Mouse (Mus musculus): ENCODE measurements at regions not wholly inside any gene's neighbourhood (a gene's known extent, or its start where the extent isn't known, plus 50 kb on each side); places are given as distances from the start of the nearest gene placed in this dataset.

DNA sequence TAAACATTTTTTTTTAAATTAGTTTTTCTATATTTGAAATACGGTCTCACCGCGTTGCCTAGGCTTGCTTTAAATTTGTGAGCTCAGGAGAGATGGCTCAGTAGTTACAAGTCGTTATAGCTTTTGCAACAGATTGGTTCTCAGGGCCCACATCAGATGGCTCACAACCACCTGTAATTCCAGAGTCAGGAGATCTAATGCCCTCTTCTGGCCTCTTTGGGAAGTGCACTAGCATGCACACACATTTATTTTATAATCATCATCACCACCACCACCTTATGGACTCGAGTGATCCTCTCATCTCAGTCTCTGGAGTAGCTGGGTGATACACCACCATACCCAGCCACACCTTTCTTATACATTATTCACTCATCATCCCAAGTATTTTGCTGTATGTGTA, 116.9 kb upstream of the Egln3 start:
- DNase-seq (ENCODE audit: low spot score in 2 of 2): no peak

GRCm38 (mm10) chr12:54316980-54317471, 113.4 kb upstream of the Egln3 start:
- no peak for DNase-seq (ENCODE audit: low spot score in 2 of 2)

GRCm38 (mm10) chr12:54316066-54316567, 112.5 kb upstream of the Egln3 start:
- DNase-seq (ENCODE audit: low spot score in 2 of 2): no peak

DNA sequence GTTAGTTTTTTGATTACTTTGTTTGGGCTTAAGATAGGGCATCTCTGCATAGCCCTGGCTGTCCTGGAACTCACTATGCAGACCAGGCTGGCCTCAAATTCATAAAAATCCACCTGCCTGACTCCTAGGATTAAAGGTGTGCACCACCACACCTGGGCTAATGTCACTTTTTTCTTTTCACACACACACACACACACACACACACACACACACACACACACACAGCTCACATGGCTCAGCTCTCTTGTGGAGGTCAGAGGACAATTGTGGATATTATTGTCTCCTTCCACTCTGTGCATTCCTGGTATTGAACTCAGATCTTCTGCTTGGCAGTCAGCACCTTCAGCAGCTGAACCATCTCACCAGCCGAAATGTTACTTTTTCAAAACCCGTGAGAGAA, 110.5 kb upstream of the Egln3 start:
- no peak for DNase-seq (ENCODE audit: low spot score in 2 of 2)

DNA sequence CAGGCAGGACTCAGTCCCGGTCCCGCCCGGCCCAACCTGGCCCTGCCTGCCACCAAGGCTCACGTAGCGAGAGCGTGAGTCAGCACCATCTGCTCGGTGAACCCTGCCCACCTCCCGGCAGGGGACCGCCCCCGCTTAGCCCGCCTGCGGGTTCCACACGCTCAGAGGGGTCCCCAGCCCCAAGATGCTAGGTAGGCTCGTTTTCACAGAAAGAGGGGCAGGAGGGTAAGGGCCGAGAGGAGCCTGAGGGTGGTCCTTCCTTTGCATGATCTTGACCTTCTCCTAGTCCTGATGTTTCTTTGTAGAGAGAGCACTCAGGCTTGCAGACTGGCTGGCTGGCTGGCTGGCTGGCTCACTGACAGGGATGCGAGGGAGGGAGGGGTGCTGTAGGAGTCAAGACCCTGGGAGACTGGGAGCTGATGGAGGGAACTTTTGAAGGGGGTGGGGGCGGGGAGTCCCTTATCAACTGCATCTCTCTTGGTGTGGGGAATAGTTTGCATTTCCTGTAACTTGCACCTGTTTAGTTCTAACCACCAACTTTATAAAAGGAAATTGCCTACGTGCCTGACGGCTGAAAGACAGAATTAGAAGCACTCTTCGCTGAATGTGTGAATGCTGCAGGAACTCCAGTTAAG, 109.7 kb upstream of the Egln3 start:
- DNase-seq (ENCODE audit: low spot score in 2 of 2): no peak

DNA sequence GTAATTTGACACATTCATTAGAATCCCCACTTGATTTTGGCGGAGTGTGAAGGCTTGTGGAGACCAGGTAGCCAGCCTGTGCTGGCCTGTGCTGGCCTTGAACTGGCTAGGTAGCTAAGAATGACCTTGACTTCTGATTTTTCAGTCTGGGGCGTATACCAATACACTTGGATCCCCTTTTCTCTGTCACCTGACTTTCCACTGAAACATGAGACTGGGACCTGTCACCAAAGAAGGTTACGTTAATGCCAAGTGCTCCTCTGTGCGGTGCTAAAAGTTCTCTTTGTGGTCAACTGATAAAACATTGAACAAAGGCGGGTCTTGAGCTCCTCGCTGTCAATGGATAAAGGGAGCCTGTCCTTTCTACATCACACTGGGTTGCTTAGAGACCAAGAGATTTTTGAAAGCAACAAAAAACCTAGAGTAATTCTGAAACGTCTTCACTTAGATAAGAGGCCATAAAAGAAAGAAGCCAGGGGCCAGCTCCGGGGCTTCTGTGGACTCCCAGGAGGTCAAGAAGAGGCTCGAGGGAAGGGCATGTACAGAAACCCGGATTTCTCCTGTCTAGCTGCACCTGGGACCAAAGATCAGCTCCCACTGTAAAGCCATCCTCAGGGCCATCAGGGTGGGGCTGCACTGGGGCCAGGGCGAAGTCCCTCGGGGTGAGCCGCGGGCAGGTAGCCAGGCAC, 109.0 kb upstream of the Egln3 start:
- no peak for DNase-seq (ENCODE audit: low spot score in 2 of 2)

DNA sequence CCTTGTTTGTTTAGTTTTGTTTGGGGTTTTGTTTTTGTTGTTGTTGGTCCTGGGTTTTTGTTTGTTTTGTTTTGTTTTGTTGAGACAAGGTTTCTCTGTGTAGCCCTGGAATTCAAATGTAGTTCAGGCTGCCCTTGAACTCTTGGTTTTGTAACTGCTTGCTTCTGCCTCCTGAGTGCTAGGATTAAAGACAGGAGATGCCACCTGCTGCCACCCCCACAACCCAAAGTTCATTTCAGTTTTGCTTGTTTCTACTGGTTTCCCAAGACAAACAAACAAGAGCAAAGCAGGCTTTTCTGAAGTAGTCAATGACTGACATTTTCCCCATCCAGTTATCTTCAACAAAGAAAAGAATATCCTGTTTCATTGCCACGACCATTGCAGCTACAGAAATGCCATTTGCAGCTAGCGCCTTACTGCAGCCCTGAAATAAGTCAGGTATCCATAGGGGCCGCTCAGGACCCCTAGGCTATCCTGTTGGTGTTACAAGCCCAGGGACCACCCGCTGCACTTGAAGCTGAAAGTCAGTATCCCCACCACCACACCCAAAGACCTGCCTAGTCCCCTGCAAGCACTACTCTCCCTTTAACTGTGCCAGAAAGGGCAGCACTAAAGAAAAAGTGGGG, 108.3 kb upstream of the Egln3 start:
- no peak for DNase-seq (ENCODE audit: low spot score in 2 of 2)

- DNase-seq (ENCODE audit: low spot score in 2 of 2): no peak
Measured at GRCm38 (mm10) chr12:54309874-54310273, 106.2 kb upstream of the Egln3 start.

GRCm38 (mm10) chr12:54309219-54309618, 105.6 kb upstream of the Egln3 start:
- no peak for DNase-seq (ENCODE audit: low spot score in 2 of 2)

DNA sequence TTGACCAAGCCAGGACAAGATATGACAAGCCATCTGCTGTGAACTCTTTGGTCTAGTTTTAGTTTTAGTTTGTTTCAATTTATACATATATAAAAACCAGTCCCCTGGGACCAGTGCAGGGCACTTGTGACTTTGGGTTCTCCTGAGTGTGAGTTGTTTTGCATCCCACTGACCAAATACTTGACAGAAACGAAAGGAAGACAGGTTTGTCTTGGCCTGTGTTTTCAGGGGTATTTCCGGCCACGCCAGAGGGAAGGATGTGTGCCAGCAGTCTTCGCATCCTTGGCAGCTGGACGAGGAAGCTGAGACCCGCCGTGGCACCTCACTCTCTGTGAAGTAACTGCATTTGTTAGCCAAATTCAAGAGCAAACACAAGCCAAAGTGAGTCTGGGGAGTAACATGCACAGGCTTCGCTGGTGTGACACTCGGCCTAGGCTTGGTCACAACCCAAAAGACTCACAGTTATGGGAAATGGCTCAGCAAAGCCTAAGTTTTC, 101.5 kb upstream of the Egln3 start:
- no peak for DNase-seq (ENCODE audit: low spot score in 2 of 2)

DNA sequence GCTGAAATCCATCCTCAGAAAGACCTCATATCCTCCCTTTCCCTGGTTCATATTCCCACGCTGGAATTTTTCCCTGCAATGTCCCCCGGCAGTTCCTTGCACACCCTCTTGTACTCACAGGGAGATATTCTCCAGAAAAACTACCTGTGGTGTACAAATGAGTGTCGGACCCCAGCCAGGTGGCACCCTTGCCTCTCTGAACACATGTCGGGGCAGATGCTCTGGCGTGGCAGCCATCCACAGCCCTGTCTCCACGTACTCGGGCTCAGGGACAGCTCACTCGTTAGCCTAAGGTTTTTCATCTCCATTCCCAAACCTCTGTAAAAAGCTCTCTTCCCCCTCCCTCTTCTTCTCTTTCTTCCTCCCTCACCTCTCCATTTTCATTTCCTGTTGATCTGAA, 100.1 kb upstream of the Egln3 start:
- no peak for DNase-seq (ENCODE audit: low spot score in 2 of 2)

GRCm38 (mm10) chr12:54299506-54299905, 95.8 kb upstream of the Egln3 start:
- DNase-seq (ENCODE audit: low spot score in 2 of 2): no peak

DNA sequence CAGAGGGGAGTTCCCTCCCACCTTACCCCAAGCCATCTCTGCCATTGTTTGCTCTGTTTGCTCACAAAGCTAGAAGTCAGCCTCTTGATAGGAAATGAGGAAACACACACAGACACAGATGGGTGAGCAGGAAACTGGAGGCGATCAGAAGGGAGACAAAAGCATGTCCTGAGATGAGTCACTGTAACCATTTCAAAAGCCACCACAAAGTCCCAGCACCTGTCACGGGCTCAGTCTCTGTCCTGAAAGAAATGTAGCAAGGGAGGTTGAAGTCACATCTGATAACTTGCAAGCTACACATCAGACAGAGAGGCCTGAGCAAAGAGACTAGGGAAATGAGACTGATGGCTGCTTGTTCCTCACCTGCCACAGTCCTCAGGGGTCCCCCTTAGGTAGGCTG, 89.6 kb upstream of the Egln3 start:
- DNase-seq (ENCODE audit: low spot score in 2 of 2): no peak

DNA sequence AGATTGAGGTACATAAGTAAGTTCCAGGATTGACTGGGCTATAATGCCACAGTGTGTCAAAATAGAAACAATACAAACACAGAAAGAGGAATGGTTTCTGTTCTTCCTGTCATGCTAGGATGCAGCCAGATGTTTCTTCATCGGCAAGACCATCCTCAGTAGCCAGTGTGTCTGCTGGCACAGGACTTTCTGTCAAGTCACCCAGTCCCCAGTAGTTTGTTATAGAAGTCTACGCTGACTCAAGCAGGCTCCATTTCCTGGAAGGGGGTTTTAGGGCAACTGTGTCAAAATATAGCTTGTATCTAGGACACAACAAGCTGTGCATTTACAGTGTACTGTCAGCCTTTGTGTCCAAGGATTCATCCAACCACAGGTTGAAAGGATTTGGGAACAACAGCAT, 86.7 kb upstream of the Egln3 start:
- DNase-seq (ENCODE audit: low spot score in 2 of 2): no peak

- no peak for DNase-seq (ENCODE audit: low spot score in 2 of 2)
Measured at GRCm38 (mm10) chr12:54288747-54289146, 85.1 kb upstream of the Egln3 start.

GRCm38 (mm10) chr12:54288041-54288502, 84.4 kb upstream of the Egln3 start:
- DNase-seq (ENCODE audit: low spot score in 2 of 2): no peak

DNA sequence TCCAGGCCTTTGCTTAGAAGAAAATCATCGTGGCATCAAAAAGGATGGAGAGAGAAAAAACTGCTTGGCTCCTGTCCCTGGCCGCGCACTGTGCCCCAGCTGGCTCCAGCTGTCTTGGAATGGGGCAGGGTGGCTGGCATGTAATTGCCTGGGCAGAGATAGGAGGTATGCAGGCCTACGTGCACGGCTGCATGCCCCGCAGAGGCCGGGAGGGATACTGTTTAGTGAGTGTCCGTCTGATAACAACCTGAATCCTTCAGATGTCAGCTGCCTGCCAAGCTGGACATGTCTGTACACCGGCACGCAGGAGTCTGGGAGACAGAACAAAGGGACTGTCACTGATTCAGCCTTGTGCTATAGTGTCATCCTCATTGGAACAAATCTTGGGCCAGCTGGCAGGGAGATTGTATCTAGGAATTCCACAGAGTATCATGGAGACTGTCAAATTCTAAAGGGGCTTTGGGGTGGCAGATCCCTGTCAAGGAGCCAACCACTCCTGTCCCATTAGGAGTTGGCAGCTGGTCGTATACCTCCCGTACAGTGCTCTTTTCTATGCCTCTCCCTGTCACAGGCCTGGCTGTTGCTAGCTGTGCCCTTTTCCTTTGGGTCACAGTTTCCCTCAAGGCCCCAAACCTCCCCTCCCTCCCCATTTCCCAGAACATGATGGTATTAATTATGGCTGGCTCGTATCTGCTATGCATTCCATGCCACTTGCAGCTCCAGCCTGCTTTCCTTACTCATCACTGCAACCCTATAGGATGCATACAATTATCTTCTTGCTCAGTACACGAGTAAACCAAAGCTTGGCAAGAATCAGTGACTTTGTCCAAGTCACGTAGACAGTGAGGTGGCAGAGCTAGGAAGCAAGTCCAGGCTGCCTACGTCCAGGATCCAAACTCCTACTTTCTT, 83.5 kb upstream of the Egln3 start:
- DNase-seq (ENCODE audit: low spot score in 2 of 2): no peak

DNA sequence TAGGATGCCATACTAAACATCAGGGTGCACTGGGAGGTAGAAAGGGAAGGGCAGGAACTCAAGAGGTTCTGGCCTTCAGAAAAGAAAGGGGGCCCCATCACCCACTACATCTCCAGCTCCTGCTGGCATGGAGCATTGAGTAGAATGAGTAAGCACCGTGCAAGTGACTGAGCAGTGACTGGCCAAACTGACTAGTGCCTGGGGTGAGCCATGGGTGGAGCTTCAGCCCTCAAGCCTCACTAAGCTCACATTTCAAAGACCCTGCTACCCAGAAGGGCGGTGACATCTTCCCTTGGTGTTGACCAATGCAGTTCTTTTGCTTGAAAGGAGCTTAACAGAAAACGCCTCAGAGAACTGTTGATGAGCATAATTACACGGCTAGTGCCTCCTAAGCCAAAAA, 80.0 kb upstream of the Egln3 start:
- DNase-seq (ENCODE audit: low spot score in 2 of 2): no peak

- DNase-seq (ENCODE audit: low spot score in 2 of 2): no peak
Measured at GRCm38 (mm10) chr12:54283011-54283410, 79.4 kb upstream of the Egln3 start.

DNA sequence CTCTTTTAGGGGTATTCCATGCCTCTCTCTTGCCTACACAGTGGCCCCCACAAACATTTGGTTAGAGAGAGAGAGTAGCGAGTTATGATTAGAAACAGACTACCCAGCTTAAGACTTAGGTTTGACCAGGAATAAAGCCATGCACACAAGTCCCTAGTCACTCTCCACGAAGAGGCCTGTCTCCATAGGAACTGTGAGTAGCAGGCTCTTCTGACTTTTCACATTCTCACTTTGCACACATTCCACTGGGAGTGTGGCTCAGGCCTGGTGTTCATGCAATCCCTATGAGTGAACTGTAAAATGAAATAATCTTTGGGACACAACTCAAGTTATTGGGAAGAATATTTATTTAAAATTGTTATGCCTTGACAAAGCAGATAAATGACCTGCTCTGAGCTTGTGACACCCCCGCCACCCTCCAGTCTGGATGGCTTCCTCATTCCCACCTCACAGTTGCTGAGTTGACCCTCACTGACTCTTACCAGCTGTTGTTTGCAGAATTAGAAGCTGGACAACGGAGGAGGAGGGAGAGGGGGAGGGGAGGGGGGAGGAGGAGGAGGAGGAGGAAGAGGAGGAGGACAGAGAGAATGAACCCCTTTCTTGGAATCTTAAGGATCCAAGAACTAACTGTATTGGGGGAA, 78.7 kb upstream of the Egln3 start:
- no peak for DNase-seq (ENCODE audit: low spot score in 2 of 2)

DNA sequence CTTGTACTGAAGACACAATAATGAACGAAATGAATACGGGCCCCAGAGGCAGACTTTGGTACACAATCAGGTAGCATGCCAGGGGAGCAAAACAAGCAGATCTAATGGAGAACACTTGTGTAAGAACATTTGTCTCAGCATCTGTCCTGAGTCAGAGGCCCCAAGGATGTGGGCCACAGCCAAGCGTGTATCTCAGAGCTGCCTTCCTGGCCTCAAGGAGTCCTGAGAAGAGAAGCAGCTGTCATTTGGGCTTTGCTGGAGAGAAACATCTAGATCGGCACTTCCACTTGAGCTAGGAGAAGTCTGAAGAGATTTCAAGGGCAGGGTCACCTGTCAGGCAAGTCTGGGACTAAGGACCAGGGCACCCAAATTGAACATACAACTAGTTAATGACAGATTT, 76.8 kb upstream of the Egln3 start:
- no peak for DNase-seq (ENCODE audit: low spot score in 2 of 2)
